Mouse (Mus musculus) small intestine, adult 2 months (tissue): ENCODE data around the gene Sept1.

ENCODE experiments used
- CTCF ChIP-seq: fragments of 200-500 bp; IDR thresholded peaks from 2 replicates; pipeline ENCODE4 v1.5.1; 2012; ENCODE audit warnings: low read depth, mild to moderate bottlenecking, control low read depth, inconsistent platforms, low read length, moderate library complexity, mixed read lengths; ENCODE audit not compliant: insufficient replicate concordance, insufficient read length; ENCODE audit errors: extremely low read depth
- POLR2A ChIP-seq: fragments of 200-500 bp; IDR thresholded peaks from 2 replicates; pipeline ENCODE4 v1.6.1; 2012; ENCODE audit warnings: low read depth, mild to moderate bottlenecking, control low read depth, inconsistent platforms, low read length, moderate library complexity

- TF ChIP-seq POLR2A (no peak), CTCF (no peak)
These were observed 67.1 kb downstream of the Sept1 start for GRCm38 (mm10) chr7:127165607-127166493.
